Mouse (Mus musculus) ES-Bruce4 (cell line): ENCODE measurements around the gene Prr14. TPM values are rescaled to one million over a fixed set of nuclear protein-coding genes. Genes with fewer than 3 reads are reported as not detected.

ENCODE experiments used
- H3K27ac ChIP-seq: 2 replicates; pipeline ENCODE4 v1.5.1; 2012; ENCODE audit warnings: low read length, inconsistent platforms; ENCODE audit not compliant: insufficient read depth
- H3K27me3 ChIP-seq: 2 replicates; pipeline ENCODE4 v1.6.1; 2012; ENCODE audit warnings: mild to moderate bottlenecking, low read length, inconsistent platforms; ENCODE audit not compliant: control insufficient read depth, poor library complexity, insufficient read depth, severe bottlenecking
- H3K36me3 ChIP-seq: 2 replicates; pipeline ENCODE4 v1.6.1; 2012; ENCODE audit warnings: inconsistent platforms, mild to moderate bottlenecking, low read length, moderate library complexity; ENCODE audit not compliant: control insufficient read depth, poor library complexity, insufficient read depth, severe bottlenecking
- H3K4me1 ChIP-seq: one replicate; pipeline ENCODE4 v1.8.1; 2011; ENCODE audit warnings: low read length; ENCODE audit not compliant: control insufficient read depth, insufficient read depth
- H3K4me3 ChIP-seq: 2 replicates; pipeline ENCODE4 v1.5.1; 2011; ENCODE audit warnings: low read depth, mild to moderate bottlenecking, low read length
- H3K9ac ChIP-seq: 2 replicates; pipeline ENCODE4 v1.6.1; 2012; ENCODE audit warnings: low read depth, mild to moderate bottlenecking, inconsistent platforms; ENCODE audit not compliant: poor library complexity, severe bottlenecking
- H3K9me3 ChIP-seq: replicated peaks from 2 replicates; pipeline ENCODE4 v1.6.1; 2012; ENCODE audit warnings: mild to moderate bottlenecking, low read length, inconsistent platforms; ENCODE audit not compliant: control insufficient read depth, poor library complexity, insufficient read depth, severe bottlenecking
- CTCF ChIP-seq: IDR thresholded peaks from one replicate; pipeline ENCODE4 v1.8.1; 2011; ENCODE audit warnings: low read depth, low read length
- EP300 ChIP-seq: IDR thresholded peaks from 2 replicates; pipeline ENCODE4 v1.6.1; 2011; ENCODE audit warnings: low read depth, low read length; ENCODE audit not compliant: insufficient read depth
- POLR2A ChIP-seq: IDR thresholded peaks from one replicate; pipeline ENCODE4 v1.8.1; 2011; ENCODE audit warnings: low read length; ENCODE audit not compliant: insufficient read depth
- polyA plus RNA-seq: library from polyadenylated mRNA; stranded (reverse); fragments of >200 nt; gene quantifications from 2 replicates; pipeline ENCODE4 v1.2.4, GENCODE M21; 2011; ENCODE audit warnings: low read depth; ENCODE audit not compliant: missing spikeins, insufficient read depth, insufficient read length

Prr14 gene
- polyA plus RNA-seq, 1 experiment = 45.3 TPM

- Histone ChIP-seq H3K9me3 (no peaks in the 10 kb centered on the region), H3K27ac (no peak overlapping the region), H3K36me3 (no peaks in the 10 kb centered on the region), H3K4me1 (no peaks in the 10 kb centered on the region), H3K4me3 (no peak overlapping the region), H3K27me3 (no peaks in the 10 kb centered on the region), H3K9ac (no peak overlapping the region)
- TF ChIP-seq CTCF (no peak), EP300 (no peak), POLR2A (no peak)
Measured at GRCm38 (mm10) chr7:127426354-127426753, 33.1 kb upstream of the Prr14 start.

- H3K27me3 ChIP-seq = no peaks in the 10 kb centered on the region
- H3K27ac ChIP-seq = no peak overlapping the region
- no peak overlapping the region for H3K9ac ChIP-seq
- no peaks in the 10 kb centered on the region for H3K36me3 ChIP-seq
- TF ChIP-seq CTCF (no peak), EP300 (no peak), POLR2A (no peak)
- H3K9me3 ChIP-seq = no peaks in the 10 kb centered on the region
- H3K4me3 ChIP-seq = no peak overlapping the region
- no peaks in the 10 kb centered on the region for H3K4me1 ChIP-seq
Measured at GRCm38 (mm10) chr7:127435206-127435605, 24.2 kb upstream of the Prr14 start.

- H3K9me3 ChIP-seq = no peaks in the 10 kb centered on the region
- no peak overlapping the region for H3K4me3 ChIP-seq
- no peaks in the 10 kb centered on the region for H3K36me3 ChIP-seq
- no peaks in the 10 kb centered on the region for H3K27me3 ChIP-seq
- no peak overlapping the region for H3K9ac ChIP-seq
- H3K4me1 ChIP-seq = no peaks in the 10 kb centered on the region
- TF ChIP-seq EP300 (no peak), CTCF (peak; percentile 64), POLR2A (no peak)
- H3K27ac ChIP-seq = no peak overlapping the region
Measured at GRCm38 (mm10) chr7:127437724-127438123, 21.7 kb upstream of the Prr14 start.

- Histone ChIP-seq H3K4me1 (no peaks in the 10 kb centered on the region), H3K9ac (peak overlapping the region; percentile 25), H3K9me3 (no peaks in the 10 kb centered on the region), H3K36me3 (no peaks in the 10 kb centered on the region), H3K27me3 (no peaks in the 10 kb centered on the region), H3K4me3 (peak overlapping the region; percentile 27), H3K27ac (no peak overlapping the region)
- TF ChIP-seq CTCF (no peak), POLR2A (no peak), EP300 (no peak)
Measured at GRCm38 (mm10) chr7:127443976-127444375, 15.4 kb upstream of the Prr14 start.

GRCm38 (mm10) chr7:127448521-127449300, 10.7 kb upstream of the Prr14 start, which contains the start of gene Zfp689:
Gene Zfp689 (minus strand): TSS chr7:127449158.
- peak within 1 kb of the TSS; percentile 89 for H3K9ac ChIP-seq
- TF ChIP-seq EP300 (no peak), CTCF (no peak), POLR2A (no peak)
- 0 out of 2 replicates have a peak, but pooled peaks cover 3% of the 10 kb centered on the region for H3K36me3 ChIP-seq
- no peaks in the 10 kb centered on the region for H3K4me1 ChIP-seq
- no peaks in the 10 kb centered on the region for H3K27me3 ChIP-seq
- peak within 1 kb of the TSS; percentile 76 for H3K27ac ChIP-seq
- H3K9me3 ChIP-seq = no peaks in the 10 kb centered on the region
- peak within 1 kb of the TSS; percentile 91 for H3K4me3 ChIP-seq

GRCm38 (mm10) chr7:127449966-127450365, 9.4 kb upstream of the Prr14 start:
- H3K27ac ChIP-seq = peak overlapping the region; percentile 76; the same call in 1 of the 2 replicates
- no peaks in the 10 kb centered on the region for H3K4me1 ChIP-seq
- no peaks in the 10 kb centered on the region for H3K27me3 ChIP-seq
- no peaks in the 10 kb centered on the region for H3K9me3 ChIP-seq
- TF ChIP-seq CTCF (no peak), EP300 (no peak), POLR2A (no peak)
- peak overlapping the region; percentile 89; the same call in 1 of the 2 replicates for H3K9ac ChIP-seq
- H3K36me3 ChIP-seq = 0 out of 2 replicates have a peak, but pooled peaks cover 3% of the 10 kb centered on the region
- no peak overlapping the region; the same call in 1 of the 2 replicates for H3K4me3 ChIP-seq
